Mouse (Mus musculus): ENCODE measurements around the gene Olfr923. TPM values are rescaled to one million over a fixed set of nuclear protein-coding genes. Genes with fewer than 3 reads are reported as not detected.
"Not testable (repeated sequence)": the region's sequence is repeated elsewhere in the genome, so short reads cannot be mapped to it uniquely, and the experiment has no call there.

The Olfr923 gene
- polyA plus RNA-seq, 1 experiment = not detected

DNA sequence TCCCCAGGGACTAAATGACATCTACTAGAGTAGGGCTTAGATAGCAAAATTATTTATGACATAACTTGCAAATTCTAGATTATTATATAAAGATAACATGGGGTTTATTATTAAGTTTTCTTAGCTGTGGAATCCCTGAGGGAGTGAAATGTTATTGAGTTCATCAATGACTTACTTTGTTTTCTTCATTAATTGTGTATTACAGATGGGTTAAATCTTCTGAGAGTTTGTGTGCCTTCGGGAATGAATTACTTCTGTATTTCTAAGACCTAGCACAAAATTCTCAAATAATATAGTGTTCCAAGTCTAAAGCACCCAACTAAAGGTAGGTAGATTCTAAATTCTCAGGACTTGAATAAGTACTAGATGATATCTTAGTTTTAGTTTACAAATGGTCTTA is 17.8 kb downstream of the Olfr923 start, which contains the start of gene Olfr924:
TSS of gene Olfr924 (plus strand) at position 301 of the 400 bp plus-strand sequence.
- no peaks in the 10 kb centered on the region for H3K27me3 ChIP-seq (ENCODE audit: control insufficient read depth, insufficient read depth, low read length, poor library complexity, severe bottlenecking)
- no peak within 1 kb of the TSS for H3K27ac ChIP-seq (ENCODE audit: insufficient read depth, low read length)
- TF ChIP-seq EP300 (IDR thresholded peaks at IDR 0.05; ENCODE audit: insufficient read depth, low read depth, low read length) = no peak
- TF ChIP-seq POLR2A (IDR thresholded peaks at IDR 0.05; ENCODE audit: insufficient read depth, low read length) = no peak
- no peak for TF ChIP-seq CTCF (IDR thresholded peaks at IDR 0.05; ENCODE audit: low read depth, low read length)
- no peaks in the 10 kb centered on the region for H3K36me3 ChIP-seq (ENCODE audit: control insufficient read depth, insufficient read depth, low read length, poor library complexity, severe bottlenecking)
- no peak within 1 kb of the TSS for H3K9ac ChIP-seq (ENCODE audit: low read depth, poor library complexity, severe bottlenecking)
- no peaks in the 10 kb centered on the region for H3K9me3 ChIP-seq (replicated peaks; ENCODE audit: control insufficient read depth, insufficient read depth, low read length, poor library complexity, severe bottlenecking)
- no peak within 1 kb of the TSS for H3K4me3 ChIP-seq (ENCODE audit: low read depth, low read length)
- H3K4me1 ChIP-seq (ENCODE audit: control insufficient read depth, insufficient read depth, low read length) = no peaks in the 10 kb centered on the region

DNA sequence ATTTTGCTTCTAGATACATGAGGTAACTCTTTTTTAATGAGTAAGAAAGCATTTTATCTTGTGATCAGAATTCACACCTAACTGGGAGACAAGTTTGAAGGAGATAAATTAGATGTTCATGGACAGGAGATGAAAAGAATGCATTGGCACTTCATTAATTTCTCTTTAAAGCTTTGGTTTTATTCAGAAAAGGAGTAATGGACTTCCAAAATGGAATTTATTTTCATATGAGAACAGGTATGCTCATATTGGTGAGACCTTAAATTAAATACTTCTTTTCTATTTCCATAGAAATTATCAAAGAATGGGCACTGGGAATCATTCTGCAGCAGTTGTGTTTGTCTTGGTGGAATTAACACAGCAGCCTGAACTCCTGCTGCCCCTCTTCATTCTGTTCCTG is 28.4 kb downstream of the Olfr923 start, which contains the start of gene Olfr26:
TSS of gene Olfr26 (plus strand) at position 301 of the 400 bp plus-strand sequence.
- no peak within 1 kb of the TSS for H3K9ac ChIP-seq (ENCODE audit: low read depth, poor library complexity, severe bottlenecking)
- no peaks in the 10 kb centered on the region for H3K27me3 ChIP-seq (ENCODE audit: control insufficient read depth, insufficient read depth, low read length, poor library complexity, severe bottlenecking)
- H3K4me3 ChIP-seq (ENCODE audit: low read depth, low read length) = no peak within 1 kb of the TSS
- no peaks in the 10 kb centered on the region for H3K36me3 ChIP-seq (ENCODE audit: control insufficient read depth, insufficient read depth, low read length, poor library complexity, severe bottlenecking)
- no peaks in the 10 kb centered on the region for H3K4me1 ChIP-seq (ENCODE audit: control insufficient read depth, insufficient read depth, low read length)
- H3K9me3 ChIP-seq (replicated peaks; ENCODE audit: control insufficient read depth, insufficient read depth, low read length, poor library complexity, severe bottlenecking) = no peaks in the 10 kb centered on the region
- H3K27ac ChIP-seq (ENCODE audit: insufficient read depth, low read length) = no peak within 1 kb of the TSS
- TF ChIP-seq CTCF (IDR thresholded peaks at IDR 0.05; ENCODE audit: low read depth, low read length) (no peak), EP300 (IDR thresholded peaks at IDR 0.05; ENCODE audit: insufficient read depth, low read depth, low read length) (no peak), POLR2A (IDR thresholded peaks at IDR 0.05; ENCODE audit: insufficient read depth, low read length) (no peak)

DNA sequence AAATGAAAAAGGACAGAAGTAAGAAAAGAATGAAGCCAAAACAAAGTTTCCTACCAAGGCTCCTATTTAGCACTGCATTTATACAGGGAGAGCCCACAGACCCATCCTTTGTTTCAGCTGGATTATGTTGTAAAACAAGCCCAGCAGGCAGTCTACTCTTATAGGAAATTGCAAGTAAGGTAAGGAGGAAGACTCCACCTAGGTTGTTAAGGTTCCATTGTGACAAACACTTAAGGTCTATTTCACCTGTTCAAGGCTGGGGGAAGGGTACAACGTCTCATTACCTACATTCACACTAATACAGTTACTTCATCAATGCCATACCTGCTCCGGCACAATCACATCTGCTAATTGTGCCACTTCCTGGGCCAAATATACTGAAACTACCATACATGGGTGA is 48.5 kb downstream of the Olfr923 start:
- H3K4me1 ChIP-seq (ENCODE audit: control insufficient read depth, insufficient read depth, low read length); H3K9me3 ChIP-seq (replicated peaks; ENCODE audit: control insufficient read depth, insufficient read depth, low read length, poor library complexity, severe bottlenecking); H3K36me3 ChIP-seq (ENCODE audit: control insufficient read depth, insufficient read depth, low read length, poor library complexity, severe bottlenecking); H3K4me3 ChIP-seq (ENCODE audit: low read depth, low read length); H3K27me3 ChIP-seq (ENCODE audit: control insufficient read depth, insufficient read depth, low read length, poor library complexity, severe bottlenecking); H3K9ac ChIP-seq (ENCODE audit: low read depth, poor library complexity, severe bottlenecking): not testable (repeated sequence)
- H3K27ac ChIP-seq (ENCODE audit: insufficient read depth, low read length) = peak overlapping the region; percentile 61; the same call in 1 of the 2 replicates

DNA sequence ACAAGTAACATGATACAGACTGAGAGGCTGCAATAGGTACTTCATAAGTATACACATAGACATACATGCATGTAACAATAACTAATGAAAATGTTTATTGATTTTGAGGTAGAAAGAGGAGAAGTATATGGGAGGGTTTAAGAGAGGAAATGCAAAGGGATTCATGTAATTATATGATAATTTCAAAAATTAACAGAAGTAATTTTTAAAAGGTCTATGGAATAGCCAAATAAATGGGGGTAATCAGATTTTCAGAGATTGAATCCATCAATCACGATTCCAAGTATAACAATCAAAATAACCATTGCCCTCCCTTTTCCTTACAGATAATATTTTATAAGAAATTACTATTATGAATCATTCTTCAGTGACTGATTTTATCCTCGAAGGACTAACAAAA is 50.5 kb downstream of the Olfr923 start, which contains the start of gene Olfr926:
TSS of gene Olfr926 (plus strand) at position 301 of the 400 bp plus-strand sequence.
- Histone ChIP-seq H3K27ac (ENCODE audit: insufficient read depth, low read length) (no peak within 1 kb of the TSS), H3K36me3 (ENCODE audit: control insufficient read depth, insufficient read depth, low read length, poor library complexity, severe bottlenecking) (no peaks in the 10 kb centered on the region), H3K9ac (ENCODE audit: low read depth, poor library complexity, severe bottlenecking) (no peak within 1 kb of the TSS), H3K27me3 (ENCODE audit: control insufficient read depth, insufficient read depth, low read length, poor library complexity, severe bottlenecking) (no peaks in the 10 kb centered on the region), H3K4me3 (ENCODE audit: low read depth, low read length) (no peak within 1 kb of the TSS), H3K4me1 (ENCODE audit: control insufficient read depth, insufficient read depth, low read length) (no peaks in the 10 kb centered on the region), H3K9me3 (replicated peaks; ENCODE audit: control insufficient read depth, insufficient read depth, low read length, poor library complexity, severe bottlenecking) (peaks cover 14% of the 10 kb centered on the region)
- no peak for TF ChIP-seq CTCF (IDR thresholded peaks at IDR 0.05; ENCODE audit: low read depth, low read length)
- no peak for TF ChIP-seq POLR2A (IDR thresholded peaks at IDR 0.05; ENCODE audit: insufficient read depth, low read length)
- TF ChIP-seq EP300 (IDR thresholded peaks at IDR 0.05; ENCODE audit: insufficient read depth, low read depth, low read length) = no peak

Other genes with a start within 250 kb of the Olfr923 start
- 0.13 and 0.21 TPM in 2 replicates for gene Olfr912, start 246.4 kb upstream of the Olfr923 start, polyA plus RNA-seq (2011; ENCODE audit: insufficient read depth, insufficient read length, low read depth, missing spikeins)
- not detected in 2 replicates for gene Olfr913, start 233.8 kb upstream of the Olfr923 start, polyA plus RNA-seq (2011; ENCODE audit: insufficient read depth, insufficient read length, low read depth, missing spikeins)
- not detected in 2 replicates for gene Olfr914, start 221.4 kb upstream of the Olfr923 start, polyA plus RNA-seq (2011; ENCODE audit: insufficient read depth, insufficient read length, low read depth, missing spikeins)
- gene Olfr916, start 166.7 kb upstream of the Olfr923 start, polyA plus RNA-seq (2011; ENCODE audit: insufficient read depth, insufficient read length, low read depth, missing spikeins) = not detected in 2 replicates
- not detected in 2 replicates for gene Olfr917, start 160.7 kb upstream of the Olfr923 start, polyA plus RNA-seq (2011; ENCODE audit: insufficient read depth, insufficient read length, low read depth, missing spikeins)
- not detected in 2 replicates for gene Olfr918, start 151.9 kb upstream of the Olfr923 start, polyA plus RNA-seq (2011; ENCODE audit: insufficient read depth, insufficient read length, low read depth, missing spikeins)
- not detected in 2 replicates for gene Olfr919, start 122.9 kb upstream of the Olfr923 start, polyA plus RNA-seq (2011; ENCODE audit: insufficient read depth, insufficient read length, low read depth, missing spikeins)
- gene Vwa5a, start 108.3 kb upstream of the Olfr923 start, polyA plus RNA-seq (2011; ENCODE audit: insufficient read depth, insufficient read length, low read depth, missing spikeins) = 72.4 and 74.2 TPM in 2 replicates
- gene Olfr920, start 74.2 kb upstream of the Olfr923 start, polyA plus RNA-seq (2011; ENCODE audit: insufficient read depth, insufficient read length, low read depth, missing spikeins) = 0.37 and 0.43 TPM in 2 replicates
- gene Olfr921, start 53.5 kb upstream of the Olfr923 start, polyA plus RNA-seq (2011; ENCODE audit: insufficient read depth, insufficient read length, low read depth, missing spikeins) = not detected in 2 replicates
- gene Olfr922, start 11.9 kb upstream of the Olfr923 start, polyA plus RNA-seq (2011; ENCODE audit: insufficient read depth, insufficient read length, low read depth, missing spikeins) = not detected in 2 replicates
- gene Olfr924, start 17.9 kb downstream of the Olfr923 start, polyA plus RNA-seq (2011; ENCODE audit: insufficient read depth, insufficient read length, low read depth, missing spikeins) = not detected in 2 replicates
- not detected in 2 replicates for gene Olfr26, start 28.5 kb downstream of the Olfr923 start, polyA plus RNA-seq (2011; ENCODE audit: insufficient read depth, insufficient read length, low read depth, missing spikeins)
- gene Olfr926, start 50.6 kb downstream of the Olfr923 start, polyA plus RNA-seq (2011; ENCODE audit: insufficient read depth, insufficient read length, low read depth, missing spikeins) = not detected in 2 replicates
- gene Olfr930, start 103.3 kb downstream of the Olfr923 start, polyA plus RNA-seq (2011; ENCODE audit: insufficient read depth, insufficient read length, low read depth, missing spikeins) = not detected in 2 replicates
- gene Olfr933, start 145.8 kb downstream of the Olfr923 start, polyA plus RNA-seq (2011; ENCODE audit: insufficient read depth, insufficient read length, low read depth, missing spikeins) = not detected in 2 replicates
- gene Olfr934, start 161.8 kb downstream of the Olfr923 start, polyA plus RNA-seq (2011; ENCODE audit: insufficient read depth, insufficient read length, low read depth, missing spikeins) = not detected in 2 replicates
- not detected in 2 replicates for gene Olfr935, start 173.1 kb downstream of the Olfr923 start, polyA plus RNA-seq (2011; ENCODE audit: insufficient read depth, insufficient read length, low read depth, missing spikeins)
- not detected in 2 replicates for gene Olfr146, start 196.8 kb downstream of the Olfr923 start, polyA plus RNA-seq (2011; ENCODE audit: insufficient read depth, insufficient read length, low read depth, missing spikeins)
- not detected in 2 replicates for gene Olfr937, start 238.4 kb downstream of the Olfr923 start, polyA plus RNA-seq (2011; ENCODE audit: insufficient read depth, insufficient read length, low read depth, missing spikeins)